Mouse (Mus musculus) embryonic fibroblast, embryonic 13.5 days (primary cell): Measurements from ENCODE around the gene Vps18. TPM values are rescaled to one million over a fixed set of nuclear protein-coding genes. Genes with fewer than 3 reads are reported as not detected.

ENCODE experiments used
- H3K27ac ChIP-seq: 2 replicates; pipeline ENCODE4 v1.5.1; 2012; ENCODE audit warnings: low read length, control low read depth, inconsistent platforms; ENCODE audit not compliant: insufficient read depth
- H3K4me1 ChIP-seq: 2 replicates; pipeline ENCODE4 v1.6.1; 2011; ENCODE audit warnings: low read length; ENCODE audit not compliant: control insufficient read depth, insufficient read depth
- H3K4me3 ChIP-seq: 2 replicates; pipeline ENCODE4 v1.5.1; 2011; ENCODE audit warnings: mild to moderate bottlenecking, control low read depth, low read length; ENCODE audit not compliant: insufficient read depth
- CTCF ChIP-seq: IDR thresholded peaks from 2 replicates; pipeline ENCODE4 v1.5.1; 2011; ENCODE audit warnings: mild to moderate bottlenecking, control low read depth, low read length, moderate library complexity, borderline replicate concordance; ENCODE audit not compliant: insufficient read depth
- POLR2A ChIP-seq: IDR thresholded peaks from 2 replicates; pipeline ENCODE4 v1.6.1; 2011; ENCODE audit warnings: low read depth, mild to moderate bottlenecking, control low read depth, low read length, moderate library complexity
- polyA plus RNA-seq: library from polyadenylated mRNA; stranded (reverse); fragments of >200 nt; gene quantifications from 2 replicates; pipeline ENCODE4 v1.2.4, GENCODE M21; 2011; ENCODE audit warnings: low read depth; ENCODE audit not compliant: missing spikeins, insufficient read length

Vps18 gene
- polyA plus RNA-seq, 1 experiment: 11.8 TPM

- no peak for TF ChIP-seq POLR2A
Measured at GRCm38 (mm10) chr2:119260518-119260917, 28.0 kb upstream of the Vps18 start.

DNA sequence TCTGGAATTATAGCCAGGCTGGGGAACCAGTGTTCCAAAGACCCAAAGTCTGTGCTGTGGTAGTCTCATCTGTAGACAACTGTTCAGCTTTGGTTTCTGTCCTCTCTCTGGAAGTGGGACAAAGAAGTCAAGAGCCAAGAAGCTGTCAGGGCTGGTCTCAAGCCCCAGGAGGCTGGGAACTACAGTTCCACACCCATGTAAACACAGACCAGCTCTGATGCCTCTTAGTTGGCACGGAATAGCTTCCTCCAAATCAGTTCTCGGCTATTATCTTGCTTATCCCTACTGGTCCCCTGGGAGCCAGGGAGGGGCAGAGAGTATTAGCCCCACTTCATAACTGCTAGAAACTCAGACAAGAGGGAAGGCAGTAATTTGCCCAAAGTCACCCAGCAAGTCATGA lies 27.2 kb upstream of the Vps18 start:
- Histone ChIP-seq H3K4me1 (peaks cover 10% of the 10 kb centered on the region), H3K4me3 (no peak overlapping the region), H3K27ac (no peak overlapping the region)
- TF ChIP-seq POLR2A (no peak), CTCF (no peak)

More at GRCm38 (mm10) chr2:119260518-119260917, 28.0 kb upstream of the Vps18 start:
- Histone ChIP-seq H3K4me3 (no peak overlapping the region), H3K4me1 (peaks cover 10% of the 10 kb centered on the region), H3K27ac (no peak overlapping the region)

- Histone ChIP-seq H3K4me3 (no peak overlapping the region), H3K27ac (no peak overlapping the region), H3K4me1 (peaks cover 10% of the 10 kb centered on the region)
- TF ChIP-seq POLR2A (no peak), CTCF (no peak)
Measured at GRCm38 (mm10) chr2:119262978-119263377, 25.6 kb upstream of the Vps18 start.

- H3K27ac ChIP-seq: no peak overlapping the region
Measured at GRCm38 (mm10) chr2:119263813-119264212, 24.7 kb upstream of the Vps18 start.

GRCm38 (mm10) chr2:119270286-119270642 lies 18.3 kb upstream of the Vps18 start:
- TF ChIP-seq POLR2A (no peak), CTCF (no peak)
- Histone ChIP-seq H3K27ac (no peak overlapping the region), H3K4me1 (no peaks in the 10 kb centered on the region), H3K4me3 (no peak overlapping the region)

More at GRCm38 (mm10) chr2:119263813-119264212, 24.7 kb upstream of the Vps18 start:
- no peak overlapping the region for H3K4me3 ChIP-seq
- peaks cover 10% of the 10 kb centered on the region for H3K4me1 ChIP-seq
- no peak for TF ChIP-seq POLR2A
- no peak for TF ChIP-seq CTCF

DNA sequence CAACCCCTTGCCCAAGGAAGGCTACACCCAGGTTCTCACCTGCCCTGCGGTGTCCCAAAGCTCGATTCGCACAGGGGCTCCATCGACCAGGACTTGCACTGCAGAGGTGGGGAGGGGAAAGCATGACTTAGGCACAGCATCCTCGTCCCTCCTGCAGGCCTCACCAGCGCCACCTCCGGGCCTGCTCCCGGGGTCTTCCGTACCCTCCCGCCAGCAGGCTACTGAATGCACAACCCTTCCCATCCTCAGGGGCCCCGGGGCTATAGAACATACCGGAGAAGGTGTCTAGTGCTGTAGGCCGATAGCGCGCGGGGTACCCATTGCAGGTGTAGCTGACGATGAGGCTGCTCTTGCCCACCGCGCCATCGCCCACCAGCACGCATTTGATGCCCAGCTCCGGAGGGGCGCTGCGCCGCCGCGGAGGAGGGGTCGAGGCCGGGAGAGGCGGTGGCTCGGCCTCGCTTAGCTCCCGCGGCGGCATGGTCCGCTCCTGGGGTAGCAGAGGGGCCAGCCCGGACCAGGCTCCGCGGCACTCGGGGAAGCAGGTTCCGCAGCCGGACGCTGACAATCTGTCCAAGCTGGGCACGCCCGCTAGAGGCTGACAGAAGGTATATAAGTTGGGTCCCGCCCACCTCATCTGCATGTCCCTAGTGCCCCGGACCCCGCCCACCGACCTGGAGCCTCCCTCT lies 17.8 kb upstream of the Vps18 start, which contains the start of gene Rhov:
Rhov (minus strand) TSS at position 630 of the 689 bp plus-strand sequence.
- no peaks in the 10 kb centered on the region for H3K4me1 ChIP-seq
- H3K4me3 ChIP-seq: peak within 1 kb of the TSS; percentile 39
- H3K27ac ChIP-seq: no peak within 1 kb of the TSS
- TF ChIP-seq POLR2A (no peak), CTCF (0 out of 2 replicates have a peak, but pooled peaks have one; percentile 2)

- TF ChIP-seq POLR2A (no peak), CTCF (no peak)
- Histone ChIP-seq H3K27ac (no peak overlapping the region), H3K4me3 (no peak overlapping the region), H3K4me1 (no peaks in the 10 kb centered on the region)
Measured at GRCm38 (mm10) chr2:119274126-119274525, 14.4 kb upstream of the Vps18 start.

GRCm38 (mm10) chr2:119276926-119277325 lies 11.6 kb upstream of the Vps18 start:
- Histone ChIP-seq H3K4me1 (no peaks in the 10 kb centered on the region), H3K27ac (no peak overlapping the region), H3K4me3 (no peak overlapping the region)
- TF ChIP-seq POLR2A (no peak), CTCF (no peak)

- TF ChIP-seq CTCF (no peak), POLR2A (no peak)
- H3K27ac ChIP-seq: no peak overlapping the region
- H3K4me3 ChIP-seq: no peak overlapping the region
- no peaks in the 10 kb centered on the region for H3K4me1 ChIP-seq
Measured at GRCm38 (mm10) chr2:119277810-119278209, 10.7 kb upstream of the Vps18 start.

DNA sequence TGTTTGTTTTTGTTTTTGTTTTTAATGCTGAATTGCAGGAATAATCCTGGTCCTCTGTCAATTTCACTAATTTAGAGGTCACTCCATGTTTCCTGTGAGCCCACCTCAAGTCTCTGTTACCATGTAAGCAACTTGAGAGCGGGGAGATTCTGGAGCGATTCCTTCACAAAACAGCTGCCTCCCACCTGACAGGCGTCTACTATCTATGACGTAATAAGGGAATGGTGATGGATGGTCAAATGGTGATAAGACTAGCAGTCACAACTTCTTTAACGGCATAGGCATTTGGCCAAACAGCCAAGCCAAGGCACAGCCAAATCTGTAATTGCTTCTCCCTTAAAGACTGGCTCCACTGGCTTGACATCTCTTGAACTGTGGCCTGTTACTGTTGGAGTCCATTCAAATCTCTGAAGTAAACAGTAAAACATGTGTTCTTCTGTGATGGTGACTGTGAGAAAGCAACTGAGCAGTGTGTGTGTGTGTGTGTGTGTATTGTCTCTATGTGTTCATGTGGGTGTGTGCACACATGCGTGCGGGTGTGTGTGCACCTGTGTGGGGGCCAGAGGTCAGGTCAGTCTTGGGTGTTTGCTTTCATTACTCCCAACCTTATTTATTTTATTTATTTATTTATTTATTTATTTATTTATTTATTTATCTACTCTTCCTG lies 6.5 kb upstream of the Vps18 start:
- Histone ChIP-seq H3K4me3 (no peak overlapping the region), H3K27ac (no peak overlapping the region), H3K4me1 (no peaks in the 10 kb centered on the region)
- TF ChIP-seq POLR2A: no peak
- TF ChIP-seq CTCF: no peak
